Mouse (Mus musculus): Measurements from ENCODE around the gene Scaf1. TPM values are rescaled to one million over a fixed set of nuclear protein-coding genes. Genes with fewer than 3 reads are reported as not detected.
A peak's percentile ranks its signal among the peaks of the same experiment; 100 is the strongest.

Scaf1 gene
- polyA plus RNA-seq, 1 experiment = 25.1 TPM

DNA sequence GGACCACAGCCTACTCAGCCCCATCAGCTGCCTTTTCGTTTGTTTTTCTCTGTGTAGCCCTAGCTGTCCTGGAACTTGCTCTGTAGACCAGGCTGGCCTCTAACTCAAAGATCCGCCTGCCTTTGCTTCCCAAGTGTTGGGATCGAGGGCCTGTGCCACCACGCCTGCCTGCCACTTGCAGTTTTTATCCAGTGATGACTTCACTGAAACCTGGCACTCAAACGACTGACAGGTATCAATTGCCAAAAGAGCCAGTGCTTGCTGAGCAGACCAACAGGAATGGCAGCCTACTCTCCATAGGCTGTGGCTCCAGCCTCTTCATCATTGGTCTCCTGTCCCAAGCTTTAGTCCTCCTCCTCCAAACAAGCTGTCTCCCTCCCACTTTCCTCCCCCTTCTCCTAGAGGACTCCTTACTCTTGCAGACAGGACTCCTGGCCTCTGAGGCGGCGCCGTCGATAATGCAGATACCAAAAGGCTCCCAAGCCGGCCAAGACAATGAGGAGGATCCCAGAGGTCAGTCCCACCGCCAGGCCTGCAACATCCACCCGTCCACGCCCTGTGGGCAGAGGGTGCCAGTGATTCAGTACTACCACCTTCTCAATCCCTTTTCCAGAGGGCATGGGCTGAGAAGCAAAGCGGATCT lies 40.3 kb upstream of the Scaf1 start:
- TF ChIP-seq POLR2A (IDR thresholded peaks at IDR 0.05; ENCODE audit: control insufficient read depth, low read depth, low read length) (no peak), CTCF (IDR thresholded peaks at IDR 0.05; ENCODE audit: control insufficient read depth, insufficient read depth, insufficient replicate concordance, low read depth, low read length) (no peak)
- H3K4me1 ChIP-seq (ENCODE audit: control insufficient read depth, insufficient read depth, low read length) = peaks cover 32% of the 10 kb centered on the region
- peak overlapping the region; percentile 59; the same call in 1 of the 2 replicates for H3K27ac ChIP-seq (ENCODE audit: control insufficient read depth, insufficient read depth, low read depth, low read length)
- H3K36me3 ChIP-seq (ENCODE audit: control insufficient read depth, insufficient read depth, low read length) = no peaks in the 10 kb centered on the region
- H3K4me3 ChIP-seq (ENCODE audit: control insufficient read depth, low read depth, low read length) = no peak overlapping the region
- H3K27me3 ChIP-seq (ENCODE audit: control insufficient read depth, insufficient read depth, low read length) = no peaks in the 10 kb centered on the region

DNA sequence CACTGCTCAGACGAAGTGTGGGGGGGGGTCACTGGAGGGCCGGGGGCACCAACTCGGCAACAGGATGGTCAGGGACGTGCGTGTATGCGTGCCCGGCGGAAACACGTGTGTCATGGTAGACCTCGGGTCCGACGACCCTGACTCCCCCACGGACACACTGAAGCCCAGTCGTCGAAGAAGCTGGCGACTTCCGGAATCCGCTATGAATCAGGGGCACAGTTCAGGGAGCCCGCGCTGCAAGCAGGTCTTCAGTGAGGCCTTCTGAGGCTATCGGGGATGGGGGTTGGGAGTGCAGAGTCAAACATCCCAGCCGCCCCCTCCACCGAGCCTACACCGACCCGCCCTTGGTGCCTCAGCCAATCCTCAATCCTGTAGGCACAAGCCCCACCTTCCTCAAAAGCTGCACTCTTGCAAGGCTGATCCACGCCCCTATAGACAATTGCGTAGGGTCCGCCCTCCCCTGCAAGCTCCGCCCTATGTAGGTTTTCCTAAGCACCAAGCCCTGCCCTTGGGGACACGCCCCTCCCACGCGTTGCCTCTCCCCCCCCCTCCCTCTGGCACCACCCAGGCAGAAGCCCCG lies 37.9 kb upstream of the Scaf1 start:
- Histone ChIP-seq H3K27ac (ENCODE audit: control insufficient read depth, insufficient read depth, low read depth, low read length) (peak overlapping the region; percentile 70), H3K27me3 (ENCODE audit: control insufficient read depth, insufficient read depth, low read length) (no peaks in the 10 kb centered on the region), H3K4me3 (ENCODE audit: control insufficient read depth, low read depth, low read length) (peak overlapping the region; percentile 80), H3K36me3 (ENCODE audit: control insufficient read depth, insufficient read depth, low read length) (no peaks in the 10 kb centered on the region), H3K4me1 (ENCODE audit: control insufficient read depth, insufficient read depth, low read length) (peaks cover 30% of the 10 kb centered on the region)
- TF ChIP-seq CTCF (IDR thresholded peaks at IDR 0.05; ENCODE audit: control insufficient read depth, insufficient read depth, insufficient replicate concordance, low read depth, low read length) (0 out of 2 replicates have a peak, but pooled peaks have one; percentile 2), POLR2A (IDR thresholded peaks at IDR 0.05; ENCODE audit: control insufficient read depth, low read depth, low read length) (peak; percentile 91)

DNA sequence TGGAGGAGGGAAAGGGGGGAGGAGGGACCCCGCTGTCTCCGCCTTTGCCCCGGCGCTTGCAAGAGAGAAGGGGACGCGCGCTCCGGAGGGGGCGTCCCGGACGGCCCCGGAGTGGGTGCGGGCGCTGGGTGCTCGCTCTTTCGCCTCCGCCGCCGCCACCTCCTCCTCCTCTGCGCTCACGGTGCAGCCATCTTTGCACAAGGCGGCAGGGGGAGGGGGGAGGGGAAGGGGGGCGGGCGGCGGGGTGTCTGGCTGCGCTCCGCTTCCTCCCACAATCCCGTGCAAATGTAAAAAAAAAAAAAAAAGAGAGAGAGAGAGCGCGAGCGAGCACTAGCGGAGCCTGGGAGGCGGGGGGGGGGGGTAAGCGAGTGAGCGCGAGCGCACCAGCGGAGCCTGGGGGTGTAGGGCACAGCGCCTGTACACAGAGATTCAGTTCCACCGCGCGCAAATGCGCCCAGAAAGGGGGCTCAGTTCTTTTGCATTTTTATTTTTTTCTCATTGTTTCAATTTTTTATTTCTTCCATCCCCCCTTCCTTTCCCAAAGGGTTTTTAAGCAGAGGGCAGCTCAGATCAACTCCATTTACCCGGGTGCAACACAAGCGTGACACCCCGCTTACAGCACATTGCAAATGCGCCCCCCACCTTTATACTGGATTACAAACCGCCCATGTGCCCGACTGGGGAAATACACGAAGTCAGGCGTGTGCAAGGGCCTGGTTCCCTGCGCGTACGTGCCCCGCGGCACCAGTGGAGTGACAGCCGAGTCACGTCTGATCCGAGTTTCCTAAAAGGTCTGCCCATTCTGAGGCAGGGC lies 37.2 kb upstream of the Scaf1 start:
- Histone ChIP-seq H3K4me1 (ENCODE audit: control insufficient read depth, insufficient read depth, low read length) (peaks cover 25% of the 10 kb centered on the region), H3K36me3 (ENCODE audit: control insufficient read depth, insufficient read depth, low read length) (no peaks in the 10 kb centered on the region), H3K27me3 (ENCODE audit: control insufficient read depth, insufficient read depth, low read length) (no peaks in the 10 kb centered on the region), H3K27ac (ENCODE audit: control insufficient read depth, insufficient read depth, low read depth, low read length) (peak overlapping the region; percentile 72), H3K4me3 (ENCODE audit: control insufficient read depth, low read depth, low read length) (peak overlapping the region; percentile 80)
- TF ChIP-seq POLR2A (IDR thresholded peaks at IDR 0.05; ENCODE audit: control insufficient read depth, low read depth, low read length) = no peak
- no peak for TF ChIP-seq CTCF (IDR thresholded peaks at IDR 0.05; ENCODE audit: control insufficient read depth, insufficient read depth, insufficient replicate concordance, low read depth, low read length)

DNA sequence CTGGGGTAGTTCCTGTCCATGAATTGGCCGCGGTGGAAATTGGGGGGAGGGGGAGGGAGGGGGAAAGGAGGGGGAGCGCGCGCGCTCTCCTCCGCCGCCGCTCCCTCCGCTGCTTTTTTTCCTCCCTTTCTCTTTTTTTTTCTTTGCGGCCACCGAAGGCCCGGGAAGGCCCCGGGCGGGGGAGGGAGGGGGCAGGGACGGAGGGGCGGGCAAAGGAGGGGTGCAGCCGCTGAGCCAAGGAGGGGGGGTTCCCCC lies 36.6 kb upstream of the Scaf1 start, which contains the start of gene Prr12:
TSS of gene Prr12 (minus strand) at position 20 of the 255 bp plus-strand sequence.
- H3K4me3 ChIP-seq (ENCODE audit: control insufficient read depth, low read depth, low read length) = peak within 1 kb of the TSS; percentile 83
- no peaks in the 10 kb centered on the region for H3K36me3 ChIP-seq (ENCODE audit: control insufficient read depth, insufficient read depth, low read length)
- TF ChIP-seq POLR2A (IDR thresholded peaks at IDR 0.05; ENCODE audit: control insufficient read depth, low read depth, low read length) = no peak
- H3K4me1 ChIP-seq (ENCODE audit: control insufficient read depth, insufficient read depth, low read length) = peaks cover 25% of the 10 kb centered on the region
- H3K27ac ChIP-seq (ENCODE audit: control insufficient read depth, insufficient read depth, low read depth, low read length) = peak within 1 kb of the TSS; percentile 78
- no peaks in the 10 kb centered on the region for H3K27me3 ChIP-seq (ENCODE audit: control insufficient read depth, insufficient read depth, low read length)

DNA sequence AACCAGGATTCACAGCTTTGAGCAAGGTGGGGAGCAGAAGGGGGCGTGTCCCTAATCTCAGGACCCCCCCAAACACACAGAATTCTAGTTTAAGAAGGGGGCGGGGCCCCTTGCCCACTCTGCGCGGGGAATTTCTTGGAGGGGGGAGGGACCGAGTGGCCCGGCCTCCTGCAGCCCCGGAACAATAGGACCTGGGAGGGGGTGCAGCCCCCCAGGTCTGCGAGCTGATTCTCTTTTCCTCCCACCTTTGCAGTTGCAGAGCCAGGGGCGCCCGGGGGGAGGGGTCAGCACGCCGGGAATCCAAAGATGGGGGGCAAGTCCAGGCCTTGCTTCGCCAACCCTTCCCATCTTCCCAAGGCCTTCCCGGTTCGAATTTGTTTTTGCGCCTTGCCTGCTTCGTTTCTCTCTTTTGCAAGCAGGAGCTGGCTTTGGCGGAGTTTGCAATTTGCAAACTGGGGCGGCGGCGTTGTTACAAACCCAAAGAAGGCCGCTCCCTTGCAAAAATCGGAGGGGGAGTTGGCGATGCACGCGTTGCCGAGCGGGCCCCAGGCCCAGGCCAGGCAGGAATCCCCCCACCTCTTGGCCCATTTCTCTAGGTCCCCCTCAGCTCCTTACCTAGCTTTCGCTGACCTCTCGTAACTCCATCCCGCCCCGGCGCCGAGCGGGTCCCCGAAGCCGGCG lies 36.2 kb upstream of the Scaf1 start:
- no peak for TF ChIP-seq POLR2A (IDR thresholded peaks at IDR 0.05; ENCODE audit: control insufficient read depth, low read depth, low read length)
- no peak for TF ChIP-seq CTCF (IDR thresholded peaks at IDR 0.05; ENCODE audit: control insufficient read depth, insufficient read depth, insufficient replicate concordance, low read depth, low read length)
- H3K27ac ChIP-seq (ENCODE audit: control insufficient read depth, insufficient read depth, low read depth, low read length) = peak overlapping the region; percentile 78
- H3K4me1 ChIP-seq (ENCODE audit: control insufficient read depth, insufficient read depth, low read length) = peaks cover 25% of the 10 kb centered on the region

DNA sequence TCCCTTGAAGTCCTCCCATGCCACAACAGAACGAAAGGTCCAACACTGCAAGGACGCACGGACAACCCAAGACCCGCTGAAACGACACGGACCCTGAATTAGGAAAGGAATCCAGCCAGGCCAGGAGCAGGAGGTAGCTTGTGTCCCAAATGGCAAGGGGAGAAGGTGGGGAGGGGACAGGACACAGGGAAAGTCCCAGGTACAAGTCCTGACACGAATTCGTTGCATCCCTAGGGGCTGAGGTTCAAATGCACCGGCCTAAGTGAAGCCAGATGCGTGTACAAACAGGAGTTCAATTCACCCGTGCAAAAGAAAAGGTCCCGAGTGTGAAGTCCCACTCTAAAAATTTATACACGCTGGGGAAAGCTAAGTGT lies 35.4 kb upstream of the Scaf1 start:
- Histone ChIP-seq H3K4me1 (ENCODE audit: control insufficient read depth, insufficient read depth, low read length) (peaks cover 22% of the 10 kb centered on the region), H3K27me3 (ENCODE audit: control insufficient read depth, insufficient read depth, low read length) (no peaks in the 10 kb centered on the region), H3K4me3 (ENCODE audit: control insufficient read depth, low read depth, low read length) (peak overlapping the region; percentile 83), H3K36me3 (ENCODE audit: control insufficient read depth, insufficient read depth, low read length) (no peaks in the 10 kb centered on the region), H3K27ac (ENCODE audit: control insufficient read depth, insufficient read depth, low read depth, low read length) (peak overlapping the region; percentile 9)
- TF ChIP-seq POLR2A (IDR thresholded peaks at IDR 0.05; ENCODE audit: control insufficient read depth, low read depth, low read length) = no peak
- TF ChIP-seq CTCF (IDR thresholded peaks at IDR 0.05; ENCODE audit: control insufficient read depth, insufficient read depth, insufficient replicate concordance, low read depth, low read length) = no peak

More for the DNA sequence above, 36.2 kb upstream of the Scaf1 start:
- peak overlapping the region; percentile 83 for H3K4me3 ChIP-seq (ENCODE audit: control insufficient read depth, low read depth, low read length)
- H3K27me3 ChIP-seq (ENCODE audit: control insufficient read depth, insufficient read depth, low read length) = no peaks in the 10 kb centered on the region
- H3K36me3 ChIP-seq (ENCODE audit: control insufficient read depth, insufficient read depth, low read length) = no peaks in the 10 kb centered on the region

Measured in testis, adult 2 months (tissue).